In genomic region chr6:100110981-100111660, GRCm38 (mm10) we compare ENCODE assay signal across 12 mouse cellular contexts.
DNase-seq lines count a peak whose midpoint lies in the region; ATAC-seq and TF ChIP-seq lines count a peak whose summit lies in the region.
"Had no signal": no experiment of that assay in that cellular context is flagged by ENCODE, and none has a peak within 500 bp of the region (broad histone marks: within the 10 kb centered on the region; RNA-seq: fewer than 3 reads in every experiment).

No protein-coding gene starts in this region.

- H3K27me3 ChIP-seq in intestine, embryonic 15.5 days (replicated peaks), result no peaks in the 10 kb centered on the region
- H3K27me3 ChIP-seq in intestine, postnatal 0 days (replicated peaks; ENCODE audit: control insufficient read depth, insufficient read depth, low read length), result no peaks in the 10 kb centered on the region
- peaks cover 3% of the 10 kb centered on the region; the same call in 1 of the 2 replicates for H3K27me3 ChIP-seq in hindbrain, embryonic 14.5 days (ENCODE audit: control insufficient read depth, insufficient read depth, low read length)
- H3K27me3 ChIP-seq: embryonic facial prominence, embryonic 13.5 days; forebrain, embryonic 15.5 days had no signal

- no peak for TF ChIP-seq CTCF in intestine, postnatal 0 days (IDR thresholded peaks at IDR 0.05; ENCODE audit: low read depth)
- no peak for TF ChIP-seq CTCF in brain, embryonic 14.5 days (IDR thresholded peaks at IDR 0.05; ENCODE audit: borderline replicate concordance, extremely low read depth, insufficient read depth, insufficient read length)

- 71% methylated on average over 2 of the region's 2 CpGs for WGBS in intestine, embryonic 15.5 days
- 73% methylated on average over 2 of the region's 2 CpGs for WGBS in intestine, postnatal 0 days
- WGBS in hindbrain, embryonic 14.5 days, result 51% methylated on average over 2 of the region's 2 CpGs

- H3K4me3 ChIP-seq in intestine, embryonic 15.5 days (replicated peaks), result no peak overlapping the region
- no peak overlapping the region for H3K4me3 ChIP-seq in intestine, postnatal 0 days (ENCODE audit: low read depth, low read length)
- no peak overlapping the region for H3K4me3 ChIP-seq in hindbrain, embryonic 14.5 days (replicated peaks; ENCODE audit: low read length)
- H3K4me3 ChIP-seq: embryonic facial prominence, embryonic 13.5 days; forebrain, embryonic 15.5 days; myocyte had no signal

- H3K27ac ChIP-seq in intestine, embryonic 15.5 days, result no peak overlapping the region
- H3K27ac ChIP-seq in intestine, postnatal 0 days (ENCODE audit: low read depth, low read length), result no peak overlapping the region
- H3K27ac ChIP-seq in hindbrain, embryonic 14.5 days, result no peak overlapping the region
- H3K27ac ChIP-seq: embryonic facial prominence, embryonic 13.5 days; forebrain, embryonic 15.5 days had no signal

- no peak for TF ChIP-seq POLR2A in brain, embryonic 14.5 days (IDR thresholded peaks at IDR 0.05; ENCODE audit: borderline replicate concordance, extremely low read depth, insufficient read depth, insufficient read length, poor library complexity, severe bottlenecking)

- ATAC-seq in intestine, embryonic 15.5 days, result 0 out of 2 replicates have a peak, but pooled peaks have one; percentile 7
- no peak for ATAC-seq in intestine, postnatal 0 days
- no peak for ATAC-seq in monocyte, adult 5-6 weeks (replicated peaks; ENCODE audit: insufficient number of reproducible peaks, low FRiP score, low TSS enrichment, poor library complexity, severe bottlenecking)
- ATAC-seq in frontal cortex, adult (ENCODE audit: low TSS enrichment), result no peak
- ATAC-seq in hindbrain, embryonic 14.5 days (ENCODE audit: low FRiP score), result no peak
- ATAC-seq: forebrain, embryonic 15.5 days; liver, postnatal 0 days had no signal

- DNase-seq in brain, embryonic 14.5 days (ENCODE audit: low read depth), result peak; percentile 42
- peak; percentile 51 for DNase-seq in cerebellum, adult 8-10 months
- DNase-seq in heart, postnatal 14 days, result peak; percentile 58 to 60
- DNase-seq in hindbrain, embryonic 14.5 days (ENCODE audit: low spot score), result no peak
- DNase-seq: liver, postnatal 0 days had no signal

- H3K4me1 ChIP-seq in intestine, embryonic 15.5 days (replicated peaks), result peaks cover 16% of the 10 kb centered on the region
- no peaks in the 10 kb centered on the region for H3K4me1 ChIP-seq in intestine, postnatal 0 days (replicated peaks; ENCODE audit: control insufficient read depth, insufficient read depth, low read length)
- no peaks in the 10 kb centered on the region; the same call in 1 of the 2 replicates for H3K4me1 ChIP-seq in hindbrain, embryonic 14.5 days (replicated peaks; ENCODE audit: control insufficient read depth, insufficient read depth, low read length)

- H3K9ac ChIP-seq in intestine, embryonic 15.5 days, result no peak overlapping the region
- no peak overlapping the region for H3K9ac ChIP-seq in intestine, postnatal 0 days (ENCODE audit: low read depth, low read length)
- no peak overlapping the region for H3K9ac ChIP-seq in hindbrain, embryonic 14.5 days
- H3K9ac ChIP-seq: embryonic facial prominence, embryonic 13.5 days; forebrain, embryonic 15.5 days; liver, postnatal 0 days had no signal

- intact Hi-C loops in heart, postnatal 14 days (cut with DNase I), result no loop called here

- H3K9me3 ChIP-seq in intestine, embryonic 15.5 days, result no peaks in the 10 kb centered on the region
- H3K9me3 ChIP-seq in intestine, postnatal 0 days (ENCODE audit: control insufficient read depth), result no peaks in the 10 kb centered on the region
- no peaks in the 10 kb centered on the region for H3K9me3 ChIP-seq in hindbrain, embryonic 14.5 days (ENCODE audit: control insufficient read depth, low read length)
- H3K9me3 ChIP-seq: forebrain, embryonic 15.5 days had no signal

- no peaks in the 10 kb centered on the region for H3K36me3 ChIP-seq in intestine, embryonic 15.5 days
- no peaks in the 10 kb centered on the region for H3K36me3 ChIP-seq in intestine, postnatal 0 days (ENCODE audit: control insufficient read depth, insufficient read depth)
- no peaks in the 10 kb centered on the region for H3K36me3 ChIP-seq in hindbrain, embryonic 14.5 days (replicated peaks; ENCODE audit: control insufficient read depth, insufficient read depth)
- H3K36me3 ChIP-seq: embryonic facial prominence, embryonic 13.5 days; forebrain, embryonic 15.5 days had no signal

- no peak overlapping the region for H3K4me2 ChIP-seq in intestine, embryonic 15.5 days (replicated peaks)
- H3K4me2 ChIP-seq in intestine, postnatal 0 days (replicated peaks; ENCODE audit: low read depth), result no peak overlapping the region
- no peak overlapping the region for H3K4me2 ChIP-seq in hindbrain, embryonic 14.5 days (replicated peaks)
- H3K4me2 ChIP-seq: embryonic facial prominence, embryonic 13.5 days; forebrain, embryonic 15.5 days had no signal
